Mouse (Mus musculus) cerebellum, adult (tissue): ENCODE results near the gene Fam227b.

Experiments
- ATAC-seq: cut with Nextera tagmentation; 2 replicates; pipeline ENCODE4 v1.9.2; 2017; ENCODE audit warnings: mild to moderate bottlenecking, moderate library complexity, mixed read lengths; ENCODE audit not compliant: insufficient number of reproducible peaks, low FRiP score, low TSS enrichment

Gene Fam227b

GRCm38 (mm10) chr2:126062876-126063275 is 88.9 kb downstream of the Fam227b start:
- ATAC-seq = no peak

- ATAC-seq = no peak
These were observed 90.6 kb downstream of the Fam227b start for GRCm38 (mm10) chr2:126061037-126061773.

- no peak for ATAC-seq
These were observed 91.2 kb downstream of the Fam227b start for GRCm38 (mm10) chr2:126060595-126060994.

DNA sequence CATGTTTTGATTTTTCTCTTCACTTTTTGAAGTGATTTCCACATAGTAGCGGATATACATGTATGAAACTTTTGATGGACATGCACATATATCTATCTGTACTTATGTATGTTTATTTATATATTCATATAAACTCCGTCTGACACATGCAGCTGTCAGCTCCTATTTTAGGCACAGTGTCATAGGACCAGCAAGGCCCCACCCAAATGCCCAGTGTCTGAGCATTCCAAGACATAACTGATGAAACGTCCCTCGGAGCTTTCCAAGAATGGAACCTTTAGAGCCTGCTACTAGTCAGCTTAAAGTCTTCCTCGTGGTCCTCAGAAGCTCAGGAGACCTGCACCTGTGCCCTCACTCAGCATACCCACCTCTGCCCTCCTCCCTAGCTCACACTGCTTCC is 98.1 kb downstream of the Fam227b start:
- no peak for ATAC-seq

DNA sequence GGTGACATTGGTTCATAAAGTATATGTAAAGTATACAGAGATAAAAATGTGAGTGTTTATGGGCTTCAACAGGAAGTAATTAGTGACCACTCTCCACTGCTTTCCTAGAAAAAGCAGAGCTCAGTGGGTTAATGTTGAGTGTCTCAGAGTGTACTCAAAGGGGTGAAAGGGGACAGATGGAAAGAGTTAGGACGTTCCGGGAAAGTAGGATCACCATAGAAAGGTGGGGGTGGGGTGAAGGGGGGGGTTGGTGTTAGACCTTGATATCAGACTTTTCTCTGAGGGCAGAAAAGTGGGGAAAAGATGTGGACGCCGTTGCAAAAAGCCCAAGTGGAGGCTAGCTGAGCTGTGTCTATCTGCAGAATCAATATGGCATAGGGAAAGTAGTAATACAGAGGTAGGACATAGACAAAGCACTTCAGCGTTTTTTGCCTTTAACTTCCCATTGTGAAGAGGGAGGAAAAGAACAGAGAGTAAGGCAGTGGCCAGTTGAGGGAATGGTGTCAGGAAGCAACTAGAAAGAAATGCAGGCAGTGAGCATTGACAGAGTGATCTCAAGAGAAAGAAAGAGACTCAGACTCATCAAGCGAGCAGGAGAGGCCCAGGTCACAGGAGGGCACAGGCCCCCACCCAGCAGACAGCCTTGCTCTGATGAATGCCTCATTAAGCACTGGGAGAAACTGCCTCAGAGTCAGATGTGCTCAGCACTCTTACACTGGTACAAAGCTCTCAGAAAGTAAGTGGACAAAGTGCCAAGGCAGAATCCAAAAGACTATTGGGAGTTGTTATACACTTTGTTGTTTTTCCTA is 98.9 kb downstream of the Fam227b start:
- no peak for ATAC-seq

DNA sequence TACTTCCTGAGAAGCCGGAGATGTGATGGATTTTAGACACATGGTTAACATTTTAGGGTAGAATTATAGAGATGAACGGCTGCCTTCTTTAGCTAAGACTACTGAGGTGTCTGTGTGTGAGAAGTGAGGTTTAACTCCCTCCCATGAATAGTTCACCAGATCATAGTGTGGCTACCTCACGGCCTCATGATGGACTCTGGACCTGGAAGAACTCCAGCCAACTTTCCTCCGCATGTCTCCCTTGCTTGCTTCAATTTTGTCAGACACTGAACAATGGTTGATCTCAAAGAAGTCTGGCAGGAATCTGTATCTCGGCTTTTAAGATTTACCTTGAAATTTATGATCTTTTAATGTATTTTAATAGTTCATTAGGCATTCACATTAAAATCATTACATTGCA is 106.2 kb downstream of the Fam227b start:
- ATAC-seq = no peak

GRCm38 (mm10) chr2:126042674-126043073 is 109.1 kb downstream of the Fam227b start:
- no peak for ATAC-seq

- ATAC-seq = no peak
These were observed 110.6 kb downstream of the Fam227b start for GRCm38 (mm10) chr2:126041237-126041636.

DNA sequence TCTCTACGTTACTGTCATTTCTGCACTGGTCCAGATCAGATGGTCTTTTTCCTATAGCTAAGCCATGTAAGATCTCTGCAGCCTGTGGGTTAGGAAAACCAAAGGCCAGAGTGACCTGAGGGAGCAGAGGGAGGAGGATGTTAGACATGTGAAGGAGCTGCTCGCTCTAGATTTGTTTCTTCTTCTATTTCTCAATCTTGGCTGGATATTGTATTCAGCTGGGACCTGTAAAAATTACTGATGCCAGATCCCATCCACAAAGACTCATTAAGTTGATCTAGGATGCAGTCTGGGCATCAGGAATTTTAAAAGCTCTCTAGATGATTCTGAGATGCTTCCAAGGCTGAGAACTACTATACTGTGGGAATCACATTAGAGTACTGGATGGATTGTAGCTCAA is 111.2 kb downstream of the Fam227b start:
- no peak for ATAC-seq

DNA sequence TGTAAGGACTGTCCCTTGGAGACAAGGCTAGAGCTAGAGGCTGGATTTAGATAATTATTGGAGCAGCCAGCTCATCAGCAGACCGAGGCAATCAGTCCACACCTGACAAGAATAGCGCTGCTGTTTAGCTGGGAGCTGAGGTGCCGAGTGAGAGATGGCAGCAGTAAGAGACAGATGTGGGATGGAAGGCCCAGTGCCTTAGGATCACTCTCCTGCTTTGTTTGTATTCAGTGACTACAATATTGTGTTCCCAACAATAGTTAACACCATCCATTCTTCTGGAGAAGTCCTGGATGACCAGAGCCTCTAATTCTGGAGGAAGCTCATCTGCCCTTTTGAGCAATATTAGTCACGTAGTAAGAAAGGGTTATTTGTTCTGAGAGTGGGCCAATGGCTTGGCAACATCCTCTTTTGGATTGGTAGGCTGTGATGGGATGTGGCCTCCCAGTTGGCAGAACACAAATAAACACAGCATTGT is 112.4 kb downstream of the Fam227b start:
- peak; percentile 15; the same call in 1 of the 2 replicates for ATAC-seq

DNA sequence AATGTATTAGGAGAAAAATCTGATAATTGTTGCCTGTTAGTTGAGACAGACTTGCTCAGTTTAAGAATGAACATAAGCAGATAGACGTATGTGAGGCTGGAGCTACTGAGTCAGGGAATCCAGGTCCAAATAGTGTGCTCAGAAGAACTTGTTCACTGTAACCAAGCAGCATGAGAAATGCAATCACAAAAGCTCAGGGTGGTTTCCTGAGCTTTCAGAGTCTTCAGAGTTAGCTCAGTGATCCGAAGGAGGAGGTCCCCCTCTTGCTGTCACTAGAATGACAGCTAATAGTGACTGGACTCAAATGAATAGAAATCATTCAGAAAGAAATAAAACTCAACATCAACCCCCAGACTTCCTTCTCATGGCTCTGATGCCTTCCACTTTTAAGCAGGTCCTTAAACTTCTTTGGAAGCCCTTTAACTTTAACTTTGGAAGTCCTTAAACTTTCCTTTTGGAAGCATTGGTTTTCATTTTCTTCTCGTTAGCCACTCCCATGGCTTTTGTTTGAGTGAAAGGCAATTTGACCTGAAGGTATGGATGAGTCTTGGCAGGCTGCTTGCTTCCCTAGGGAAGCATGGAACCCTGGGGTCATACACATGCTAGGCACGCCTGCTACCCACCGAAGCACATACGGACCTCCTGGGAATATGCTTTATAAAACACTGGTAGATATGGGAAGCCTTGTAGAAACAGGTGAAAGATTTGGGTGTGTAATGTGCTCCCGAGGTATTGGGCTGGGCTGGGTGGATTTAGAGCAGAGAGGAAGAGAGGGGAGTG is 113.4 kb downstream of the Fam227b start:
- no peak for ATAC-seq

GRCm38 (mm10) chr2:126036121-126036520 is 115.7 kb downstream of the Fam227b start:
- ATAC-seq = no peak

DNA sequence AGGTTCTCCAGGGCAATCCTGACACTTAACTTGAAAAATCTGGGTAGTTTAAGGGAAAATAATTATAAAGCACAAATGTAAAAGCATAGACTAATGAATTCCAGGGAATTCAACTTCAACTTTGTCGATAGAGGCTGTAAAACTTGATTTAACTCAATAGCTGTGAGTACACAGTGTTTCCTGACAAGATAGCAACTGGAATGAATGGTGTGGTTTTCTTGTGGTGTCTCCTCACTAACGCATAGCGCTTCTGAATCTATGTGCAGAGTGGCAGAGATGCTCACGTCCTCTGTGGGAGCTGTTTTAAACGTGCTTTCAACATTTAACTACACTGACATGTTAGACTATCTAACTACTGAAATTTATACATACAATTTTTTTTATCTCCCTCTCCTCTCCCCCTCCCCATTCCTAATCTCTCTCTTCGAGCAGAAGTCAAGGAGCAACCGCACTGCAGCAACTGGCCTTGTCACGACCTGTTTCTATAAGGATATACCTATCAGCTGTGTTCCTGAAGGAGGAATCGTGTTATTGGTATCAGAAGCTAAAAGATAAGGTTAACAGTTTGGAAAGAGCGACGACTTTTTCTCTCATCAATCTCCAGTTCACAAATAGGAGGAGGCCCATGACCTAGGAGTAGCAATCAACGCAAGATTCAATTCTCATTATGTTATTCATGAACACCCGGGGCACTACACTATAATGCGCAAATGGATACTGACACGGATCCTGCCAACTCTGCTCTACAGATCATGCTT is 116.6 kb downstream of the Fam227b start:
- ATAC-seq = no peak

GRCm38 (mm10) chr2:126034379-126035005 is 117.3 kb downstream of the Fam227b start, which contains the start of gene Fgf7:
Gene Fgf7 (plus strand): TSS chr2:126034658.
- ATAC-seq = no peak

- no peak for ATAC-seq
These were observed 118.5 kb downstream of the Fam227b start for GRCm38 (mm10) chr2:126033114-126033972.

DNA sequence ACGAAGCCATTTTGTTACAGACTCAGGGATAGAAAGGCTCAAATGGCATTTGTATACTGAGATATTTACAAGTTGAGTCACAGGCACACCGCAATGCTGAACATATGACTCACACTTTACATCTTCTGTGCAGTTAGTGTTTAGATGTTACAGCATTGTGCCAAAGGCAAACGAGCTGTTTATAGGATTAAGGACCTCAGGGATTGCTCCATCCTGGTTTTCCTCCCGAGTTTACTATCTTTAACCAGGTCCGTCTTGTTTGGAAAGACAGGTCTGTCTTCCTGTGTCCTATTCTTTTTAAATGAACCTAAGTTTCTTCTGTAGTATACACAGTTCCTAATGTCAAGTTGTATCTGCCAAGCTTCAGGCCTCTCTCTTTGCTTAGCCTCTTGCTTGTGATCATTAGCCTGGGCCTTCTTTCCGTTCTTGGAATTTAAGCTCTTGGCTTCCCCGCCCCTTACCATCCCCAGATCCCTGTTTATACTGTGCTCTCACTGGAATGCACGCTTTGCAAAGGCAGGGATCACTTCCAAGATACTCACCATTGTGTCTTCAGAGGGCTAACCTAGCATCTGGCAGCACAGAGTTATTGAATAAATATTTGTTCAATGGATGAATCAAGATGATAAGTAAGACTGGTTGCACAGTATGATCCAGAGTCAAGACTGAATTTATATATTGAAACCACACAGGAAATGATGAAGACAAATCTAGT is 120.5 kb downstream of the Fam227b start:
- ATAC-seq = no peak

GRCm38 (mm10) chr2:126015763-126016473 is 135.9 kb downstream of the Fam227b start:
- ATAC-seq = no peak
